Comparison of ENCODE assay signal across 8 mouse cellular contexts in the genomic region with DNA sequence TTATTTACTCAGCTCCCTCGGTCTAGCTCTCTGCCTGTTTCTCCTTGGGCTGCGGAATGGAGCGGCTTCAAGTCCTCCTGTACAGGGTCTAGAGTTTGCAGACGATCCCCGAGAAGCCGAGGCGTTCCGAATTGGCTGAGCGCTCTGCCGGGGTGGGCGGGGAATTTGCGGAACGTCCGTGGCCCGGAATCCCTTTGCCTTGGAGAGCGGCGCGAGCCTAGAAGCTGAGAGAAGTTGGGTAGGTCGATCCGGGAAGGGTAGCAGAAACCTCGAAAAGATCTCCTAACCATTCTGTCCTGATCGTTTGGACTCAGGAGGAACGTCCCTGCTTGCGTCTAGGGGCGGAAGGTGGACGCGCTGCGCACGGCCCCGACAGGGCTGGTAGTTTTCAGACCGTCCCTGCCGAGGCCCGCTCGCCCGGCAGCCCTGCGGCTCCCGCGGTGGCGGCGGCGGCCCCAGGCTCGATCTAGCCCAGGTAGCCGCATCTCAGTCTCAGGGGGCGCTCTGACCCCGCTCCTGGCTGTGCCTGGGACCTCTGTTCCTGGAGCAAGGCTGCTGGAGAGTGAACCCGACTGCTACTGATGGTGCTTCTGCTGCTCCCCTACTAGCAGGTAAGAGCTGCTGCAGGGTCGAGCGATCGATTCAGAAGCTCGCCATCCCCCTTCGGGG. TPM values are rescaled to one million over a fixed set of nuclear protein-coding genes. Genes with fewer than 3 reads are reported as not detected.
DNase-seq lines count a peak whose midpoint lies in the region; ATAC-seq and TF ChIP-seq lines count a peak whose summit lies in the region.

TSS of gene Mgat5 (plus strand) at position 199 of the 669 bp plus-strand sequence.

- H3K36me3 ChIP-seq in megakaryocyte, embryonic 14.5 days (replicated peaks; ENCODE audit: low read length), result no peaks in the 10 kb centered on the region

- DNase-seq in ZHBTc4 (ENCODE audit: low read depth, low spot score), result peak; percentile 95
- peak; percentile 91 for DNase-seq in gastrocnemius, adult 2 months
- peak; percentile 85 for DNase-seq in hindlimb bud, embryonic 11.5 days (ENCODE audit: extremely low spot score, low read depth, low spot score)
- DNase-seq in left cerebral cortex, adult 8-10 months (ENCODE audit: low spot score in 2 of 2), result peak; percentile 82 to 84
- peak; percentile 95 for DNase-seq in right cerebral cortex, postnatal 10 days (ENCODE audit: low spot score in 2 of 2)
- peak; percentile 85 for DNase-seq in urinary bladder, postnatal 25 days (ENCODE audit: low spot score)

- peak; percentile 70 for ATAC-seq in common myeloid progenitor, adult 5-6 weeks (replicated peaks; ENCODE audit: low read depth, poor library complexity, severe bottlenecking)

- TF ChIP-seq CTCF in gastrocnemius, adult 2 months (IDR thresholded peaks at IDR 0.05), result no peak; the same call in 1 of the 2 replicates

- H3K27me3 ChIP-seq in megakaryocyte, embryonic 14.5 days (replicated peaks), result no peaks in the 10 kb centered on the region

- peak within 1 kb of the TSS; percentile 83 for H3K4me3 ChIP-seq in gastrocnemius, adult 2 months
- peak within 1 kb of the TSS; percentile 99 for H3K4me3 ChIP-seq in megakaryocyte, embryonic 14.5 days (replicated peaks)

- H3K9me3 ChIP-seq in megakaryocyte, embryonic 14.5 days, result no peaks in the 10 kb centered on the region

- H3K27ac ChIP-seq in gastrocnemius, adult 2 months, result peak within 1 kb of the TSS; percentile 90

- intact Hi-C loops in gastrocnemius, adult 2 months (cut with DNase I), result loop anchor here (5.0 to 10.0 kb wide), 3 partner anchors 130 to 202 kb away; no protein-coding TSS in a partner anchor

- H3K4me1 ChIP-seq in megakaryocyte, embryonic 14.5 days, result peaks cover 51% of the 10 kb centered on the region

RNA-seq across cellular contexts. Expression of gene Mgat5, which starts in this region (rescaled TPM):
- 59.3 and 66.2 TPM in 2 replicates for total RNA-seq in common myeloid progenitor, adult 5-6 weeks (2017)
- total RNA-seq in gastrocnemius, adult 2 months (2021), result 1 to 10 TPM in 1 of 2 experiments, under 1 TPM in 1; 0.79 to 1.5 TPM
- 10 to 100 TPM; 65.4 to 79.2 (median 69.7) TPM for total RNA-seq in left cerebral cortex, adult 8-10 months (2022)
- 0.91 and 2.4 TPM in 2 replicates for polyA plus RNA-seq in megakaryocyte, embryonic 14.5 days (2012; ENCODE audit: insufficient read depth, low replicate concordance)

Comparison
In these comparisons a context has a peak if more than half of its experiments do, and no peak if none do; other contexts are left out.
1. Peak in every context shown above with its lines: DNase-seq, ATAC-seq, H3K4me3 ChIP-seq and H3K27ac ChIP-seq.
2. RNA of gene Mgat5 (total RNA-seq): 65.4 to 79.2 TPM in left cerebral cortex, adult 8-10 months and 59.3 to 66.2 TPM in common myeloid progenitor, adult 5-6 weeks; 0.79 to 1.5 TPM in gastrocnemius, adult 2 months; every median in the first group is over 10 times any median in the second.